Mouse (Mus musculus) heart, embryonic 11.5 days (tissue): ENCODE measurements around the gene Kcnrg. TPM values are rescaled to one million over a fixed set of nuclear protein-coding genes. Genes with fewer than 3 reads are reported as not detected.
"Not testable (repeated sequence)": the region's sequence is repeated elsewhere in the genome, so short reads cannot be mapped to it uniquely, and the experiment has no call there.

Source experiments
- ATAC-seq: fragments of 200-750 bp; cut with Nextera tagmentation; replicated peaks from 2 replicates; pipeline ENCODE4 v1.8.0; 2017; ENCODE audit warnings: moderate library complexity; ENCODE audit not compliant: insufficient number of reproducible peaks, low FRiP score, low TSS enrichment
- H3K27ac ChIP-seq: fragments of 300-500 bp; sonication (generic); 2 replicates; pipeline ENCODE4 v1.5.1; 2014; ENCODE audit warnings: mild to moderate bottlenecking, low read depth, low read length
- H3K27me3 ChIP-seq: fragments of 300-500 bp; sonication (generic); 2 replicates; pipeline ENCODE4 v1.6.1; 2014; ENCODE audit warnings: mild to moderate bottlenecking, low read length, mixed read lengths; ENCODE audit not compliant: control insufficient read depth, insufficient read depth
- H3K36me3 ChIP-seq: fragments of 300-500 bp; sonication (generic); 2 replicates; pipeline ENCODE4 v1.6.1; 2014; ENCODE audit warnings: mild to moderate bottlenecking, low read length, moderate library complexity, mixed read lengths; ENCODE audit not compliant: control insufficient read depth, insufficient read depth
- H3K4me1 ChIP-seq: fragments of 300-500 bp; sonication (generic); 2 replicates; pipeline ENCODE4 v1.6.1; 2014; ENCODE audit warnings: low read length; ENCODE audit not compliant: control insufficient read depth, insufficient read depth
- H3K4me2 ChIP-seq: fragments of 300-500 bp; sonication (generic); 2 replicates; pipeline ENCODE4 v1.6.1; 2014; ENCODE audit warnings: mild to moderate bottlenecking, moderate library complexity
- H3K4me3 ChIP-seq: fragments of 300-500 bp; sonication (generic); 2 replicates; pipeline ENCODE4 v1.5.1; 2014; ENCODE audit warnings: low read depth, low read length
- H3K9ac ChIP-seq: fragments of 300-500 bp; sonication (generic); 2 replicates; pipeline ENCODE4 v1.6.1; 2014; ENCODE audit warnings: mild to moderate bottlenecking, low read depth, low read length, moderate library complexity
- H3K9me3 ChIP-seq: fragments of 300-500 bp; sonication (generic); replicated peaks from 2 replicates; pipeline ENCODE4 v1.6.1; 2016; ENCODE audit warnings: low read length; ENCODE audit not compliant: control insufficient read depth
- WGBS: fragments of 180-500 bp; shearing (Covaris S2); extraction: QIAGEN DNeasy Blood & Tissue Kit; methylation state at CpG from one replicate; pipeline ENCODE4 v1.1.7; 2014; ENCODE audit not compliant: insufficient replicate concordance; 5-methylcytosine and 5-hydroxymethylcytosine counted together
- polyA plus RNA-seq: library from polyadenylated mRNA; unstranded; fragments of >200 nt; fragmentation: Nextera tagmentation; extraction: Ambion mirVana; gene quantifications from 2 replicates; pipeline ENCODE4 v1.2.1, GENCODE M21; 2014

Gene Kcnrg
- polyA plus RNA-seq, 1 experiment from 2014 or later: 0.64 TPM

DNA sequence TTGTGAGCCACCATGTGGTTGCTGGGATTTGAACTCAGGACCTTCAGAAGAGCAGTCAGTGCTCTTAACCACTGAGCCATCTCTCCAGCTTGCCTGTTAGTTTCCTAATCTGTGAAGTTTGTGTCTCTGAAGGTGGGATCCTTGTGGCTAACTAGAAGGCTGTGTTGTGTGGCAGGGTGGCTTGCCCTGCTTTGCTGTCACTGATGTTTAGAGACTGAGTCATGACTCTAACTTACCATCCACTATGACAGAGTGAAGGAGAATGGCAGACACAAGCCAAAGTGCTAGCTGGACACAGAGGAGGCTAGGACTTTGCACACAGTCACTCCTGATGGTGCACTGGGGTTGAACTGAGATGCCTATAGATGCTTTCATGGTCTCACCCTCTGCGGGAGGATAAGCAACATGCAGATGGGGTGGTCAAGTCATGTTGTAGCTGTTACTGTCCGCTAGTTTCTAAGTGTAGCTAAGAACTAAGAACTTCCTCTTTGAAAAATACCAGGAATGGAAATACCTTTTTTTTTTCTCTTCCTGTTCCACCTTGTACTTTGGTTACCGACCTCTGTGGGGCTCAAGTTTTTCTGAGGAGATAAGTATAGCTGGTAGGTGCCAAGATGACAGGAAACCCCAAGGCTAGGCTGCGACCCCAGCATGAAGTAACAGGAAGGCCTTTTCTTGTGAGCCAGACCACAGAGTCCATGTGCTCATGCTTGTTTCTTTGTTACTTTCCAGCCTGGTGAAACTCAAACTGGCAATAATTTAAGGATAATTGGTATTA lies 17.8 kb upstream of the Kcnrg start:
- H3K4me2 ChIP-seq: no peak overlapping the region
- no peaks in the 10 kb centered on the region for H3K27me3 ChIP-seq
- H3K4me3 ChIP-seq: no peak overlapping the region
- ATAC-seq: no peak
- 64% methylated on average over 4 of the region's 4 CpGs for WGBS
- H3K36me3 ChIP-seq: no peaks in the 10 kb centered on the region
- no peaks in the 10 kb centered on the region for H3K9me3 ChIP-seq
- no peaks in the 10 kb centered on the region for H3K4me1 ChIP-seq
- no peak overlapping the region for H3K27ac ChIP-seq
- H3K9ac ChIP-seq: no peak overlapping the region

GRCm38 (mm10) chr14:61596719-61597426 lies 10.4 kb upstream of the Kcnrg start:
- WGBS: 85% methylated on average over 9 of the region's 9 CpGs
- H3K4me2 ChIP-seq: no peak overlapping the region
- H3K36me3 ChIP-seq: no peaks in the 10 kb centered on the region
- H3K9me3 ChIP-seq: no peaks in the 10 kb centered on the region
- no peak overlapping the region for H3K4me3 ChIP-seq
- no peak for ATAC-seq
- H3K9ac ChIP-seq: no peak overlapping the region
- H3K4me1 ChIP-seq: peaks cover 7% of the 10 kb centered on the region
- H3K27me3 ChIP-seq: no peaks in the 10 kb centered on the region
- no peak overlapping the region for H3K27ac ChIP-seq

DNA sequence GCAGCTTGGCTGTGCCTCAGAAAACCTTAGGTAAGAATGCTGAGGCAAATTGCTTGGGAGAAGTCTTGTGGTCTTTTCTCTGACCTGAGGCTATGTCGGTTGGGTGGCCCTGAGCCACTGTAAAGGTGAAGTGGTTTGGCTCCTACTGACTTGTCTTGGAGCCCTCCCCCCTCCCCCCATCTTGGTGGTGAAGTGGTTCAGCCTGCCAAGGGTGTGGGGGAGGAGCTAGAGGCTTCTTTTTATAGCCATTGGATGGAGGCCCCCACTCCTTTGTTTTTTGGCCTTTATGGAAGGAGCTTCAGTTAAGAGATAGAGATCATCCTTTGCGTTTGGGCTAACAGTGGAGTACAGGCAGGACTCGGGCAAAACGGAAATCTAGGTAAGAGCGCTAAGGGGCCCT lies 9.3 kb upstream of the Kcnrg start, which contains the start of gene Trim13:
TSS of gene Trim13 (plus strand) at position 280 of the 400 bp plus-strand sequence.
- no peaks in the 10 kb centered on the region for H3K36me3 ChIP-seq
- H3K27me3 ChIP-seq: no peaks in the 10 kb centered on the region
- WGBS: 40% methylated on average over 5 of the region's 5 CpGs
- peak within 1 kb of the TSS; percentile 79 for H3K4me3 ChIP-seq
- H3K9ac ChIP-seq: 0 out of 2 replicates have a peak within 1 kb of the TSS, but pooled peaks have one; percentile 90
- H3K27ac ChIP-seq: no peak within 1 kb of the TSS
- H3K4me1 ChIP-seq: peaks cover 7% of the 10 kb centered on the region
- H3K4me2 ChIP-seq: peak within 1 kb of the TSS; percentile 62
- ATAC-seq: no peak
- H3K9me3 ChIP-seq: no peaks in the 10 kb centered on the region

- H3K4me2 ChIP-seq: peak overlapping the region; percentile 62
- peaks cover 7% of the 10 kb centered on the region for H3K4me1 ChIP-seq
- peak overlapping the region; percentile 79 for H3K27ac ChIP-seq
- ATAC-seq: peak; percentile 89
- H3K27me3 ChIP-seq: no peaks in the 10 kb centered on the region
- peak overlapping the region; percentile 79 for H3K4me3 ChIP-seq
- peak overlapping the region; percentile 90 for H3K9ac ChIP-seq
- 6% methylated on average over 44 of the region's 44 CpGs for WGBS
- H3K9me3 ChIP-seq: no peaks in the 10 kb centered on the region
- 0 out of 2 replicates have a peak, but pooled peaks cover 2% of the 10 kb centered on the region for H3K36me3 ChIP-seq
Measured at GRCm38 (mm10) chr14:61599057-61599806, 8.0 kb upstream of the Kcnrg start.

DNA sequence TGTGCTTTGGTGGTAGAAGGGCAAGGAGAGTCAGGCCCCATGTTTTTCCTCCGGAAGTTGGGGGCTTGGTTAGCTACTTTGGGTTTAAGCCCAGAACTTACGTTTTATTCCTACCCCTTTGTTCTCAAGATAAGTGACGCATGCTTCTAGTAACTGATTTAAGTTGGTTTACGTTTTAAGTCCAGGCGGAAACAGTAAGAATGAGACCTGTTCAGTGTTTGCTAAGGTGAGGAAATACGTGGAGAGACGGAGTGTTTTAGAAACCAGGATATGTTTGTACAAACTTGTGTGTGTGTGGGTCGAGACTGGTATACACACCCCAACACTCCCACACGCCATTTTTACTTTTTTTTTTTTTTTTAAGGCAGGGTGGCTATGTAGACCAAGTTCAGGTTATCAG lies 5.9 kb upstream of the Kcnrg start:
- 74% methylated on average over 9 of the region's 9 CpGs for WGBS
- H3K4me3 ChIP-seq: no peak overlapping the region
- H3K36me3 ChIP-seq: 0 out of 2 replicates have a peak, but pooled peaks cover 3% of the 10 kb centered on the region
- H3K4me2 ChIP-seq: no peak overlapping the region
- peaks cover 7% of the 10 kb centered on the region for H3K4me1 ChIP-seq
- no peak overlapping the region for H3K9ac ChIP-seq
- ATAC-seq: no peak
- no peaks in the 10 kb centered on the region for H3K27me3 ChIP-seq
- H3K9me3 ChIP-seq: no peaks in the 10 kb centered on the region
- H3K27ac ChIP-seq: no peak overlapping the region

DNA sequence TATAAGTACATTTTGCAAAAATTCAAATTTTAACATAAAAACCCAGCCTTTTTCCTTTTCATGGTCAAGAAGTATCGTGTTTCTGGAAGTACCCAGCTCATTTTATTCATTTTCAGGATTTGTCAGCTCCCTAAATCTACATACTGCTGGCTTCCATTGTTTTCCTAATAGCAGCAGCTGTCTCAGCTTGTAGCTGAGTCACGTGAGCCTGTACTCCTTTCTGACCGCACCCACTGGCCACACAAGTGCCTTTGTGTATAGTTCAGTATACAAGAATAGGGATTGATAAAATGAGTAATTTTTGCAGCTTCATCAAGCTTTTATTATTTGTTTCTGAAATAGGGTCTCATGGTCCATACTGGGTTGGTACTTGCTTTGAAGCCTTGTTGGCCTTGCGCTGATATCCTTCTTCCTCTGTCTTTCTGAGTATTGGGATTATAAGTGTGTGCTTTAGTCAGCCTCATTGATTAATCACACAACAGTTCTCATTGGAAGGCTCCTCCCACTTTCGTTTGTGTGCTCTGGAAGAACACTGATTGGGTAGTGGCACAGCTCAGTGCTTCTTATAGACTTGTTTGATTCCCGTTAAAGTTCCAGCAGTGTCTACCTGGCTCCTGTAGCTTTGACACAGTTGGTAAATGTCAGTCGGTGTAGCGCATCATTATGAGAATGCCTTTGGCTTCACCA lies 4.0 kb upstream of the Kcnrg start:
- H3K27ac ChIP-seq: no peak overlapping the region
- no peaks in the 10 kb centered on the region for H3K9me3 ChIP-seq
- no peak overlapping the region for H3K4me3 ChIP-seq
- H3K4me2 ChIP-seq: no peak overlapping the region
- H3K27me3 ChIP-seq: no peaks in the 10 kb centered on the region
- peaks cover 7% of the 10 kb centered on the region for H3K4me1 ChIP-seq
- no peak overlapping the region for H3K9ac ChIP-seq
- H3K36me3 ChIP-seq: 0 out of 2 replicates have a peak, but pooled peaks cover 3% of the 10 kb centered on the region
- WGBS: 84% methylated on average over 8 of the region's 8 CpGs
- ATAC-seq: no peak

DNA sequence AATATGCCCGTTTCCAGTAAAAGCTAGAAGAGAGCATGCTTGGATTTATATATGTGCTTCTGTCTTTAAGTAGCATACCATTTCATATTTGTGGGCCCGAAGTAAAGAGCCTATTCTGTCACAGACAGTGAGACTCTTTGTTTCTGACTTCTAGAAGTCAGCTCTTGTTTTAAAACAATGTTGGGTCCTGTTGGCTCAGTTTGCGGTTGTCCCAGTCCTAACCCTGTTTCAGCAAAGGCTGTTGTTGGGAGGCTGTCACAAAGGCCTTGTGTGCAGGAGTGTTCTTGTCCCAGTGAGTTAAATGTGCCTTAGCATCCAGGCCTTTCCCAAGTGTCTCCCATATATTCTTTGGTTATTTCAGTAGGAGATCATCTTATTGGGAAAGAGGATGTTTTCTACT lies 3.2 kb upstream of the Kcnrg start:
- 85% methylated on average over 3 of the region's 3 CpGs for WGBS
- Histone ChIP-seq H3K4me3 (no peak overlapping the region), H3K4me2 (no peak overlapping the region), H3K36me3 (0 out of 2 replicates have a peak, but pooled peaks cover 3% of the 10 kb centered on the region), H3K4me1 (peaks cover 7% of the 10 kb centered on the region), H3K27me3 (no peaks in the 10 kb centered on the region), H3K9me3 (no peaks in the 10 kb centered on the region), H3K27ac (no peak overlapping the region), H3K9ac (no peak overlapping the region)
- ATAC-seq: no peak

- H3K4me3 ChIP-seq, H3K27me3 ChIP-seq, H3K4me1 ChIP-seq, H3K36me3 ChIP-seq, H3K9ac ChIP-seq, H3K27ac ChIP-seq, H3K4me2 ChIP-seq, H3K9me3 ChIP-seq, ATAC-seq: not testable (repeated sequence)
- 78% methylated on average over 2 of the region's 2 CpGs for WGBS
Measured at GRCm38 (mm10) chr14:61606088-61606487, 1.2 kb upstream of the Kcnrg start.
